Mouse (Mus musculus) testis, adult 2 months (tissue): Measurements from ENCODE around the gene Isl2. TPM values are rescaled to one million over a fixed set of nuclear protein-coding genes. Genes with fewer than 3 reads are reported as not detected.

Source experiments
- H3K27ac ChIP-seq: fragments of 200-500 bp; 2 replicates; pipeline ENCODE4 v1.5.1; 2012; ENCODE audit warnings: low read depth, low read length; ENCODE audit not compliant: control insufficient read depth, insufficient read depth
- H3K27me3 ChIP-seq: fragments of 200-500 bp; 2 replicates; pipeline ENCODE4 v1.6.1; 2012; ENCODE audit warnings: mild to moderate bottlenecking, low read length, moderate library complexity; ENCODE audit not compliant: control insufficient read depth, insufficient read depth
- H3K36me3 ChIP-seq: fragments of 200-500 bp; 2 replicates; pipeline ENCODE4 v1.6.1; 2012; ENCODE audit warnings: mild to moderate bottlenecking, low read length; ENCODE audit not compliant: control insufficient read depth, insufficient read depth
- H3K4me1 ChIP-seq: fragments of 200-500 bp; 2 replicates; pipeline ENCODE4 v1.6.1; 2012; ENCODE audit warnings: low read length; ENCODE audit not compliant: control insufficient read depth, insufficient read depth
- H3K4me3 ChIP-seq: fragments of 200-500 bp; 2 replicates; pipeline ENCODE4 v1.5.1; 2012; ENCODE audit warnings: low read depth, mild to moderate bottlenecking, low read length, moderate library complexity, mixed read lengths; ENCODE audit not compliant: control insufficient read depth
- CTCF ChIP-seq: fragments of 200-500 bp; IDR thresholded peaks from 2 replicates; pipeline ENCODE4 v1.5.1; 2012; ENCODE audit warnings: low read depth, mild to moderate bottlenecking, inconsistent platforms, low read length, moderate library complexity; ENCODE audit not compliant: control insufficient read depth, insufficient read depth, insufficient replicate concordance
- POLR2A ChIP-seq: fragments of 200-500 bp; IDR thresholded peaks from 2 replicates; pipeline ENCODE4 v1.6.1; 2012; ENCODE audit warnings: low read depth, mild to moderate bottlenecking, inconsistent platforms, low read length, moderate library complexity; ENCODE audit not compliant: control insufficient read depth
- polyA plus RNA-seq: library from polyadenylated mRNA; depleted of rRNA; stranded (reverse); fragments of >200 nt; gene quantifications from 2 replicates; pipeline ENCODE4 v1.2.3, GENCODE M21; 2012; rRNA removed

The Isl2 gene
- polyA plus RNA-seq, 1 experiment = 0.43 TPM

- Histone ChIP-seq H3K36me3 (no peaks in the 10 kb centered on the region), H3K27ac (no peak overlapping the region), H3K4me3 (no peak overlapping the region), H3K27me3 (no peaks in the 10 kb centered on the region), H3K4me1 (no peaks in the 10 kb centered on the region)
- no peak for TF ChIP-seq CTCF
Observed at GRCm38 (mm10) chr9:55581414-55581813, 42.9 kb downstream of the Isl2 start.

GRCm38 (mm10) chr9:55586141-55586540 lies 47.7 kb downstream of the Isl2 start:
- TF ChIP-seq CTCF = no peak
- no peak for TF ChIP-seq POLR2A
- Histone ChIP-seq H3K27ac (no peak overlapping the region), H3K27me3 (no peaks in the 10 kb centered on the region), H3K4me1 (no peaks in the 10 kb centered on the region), H3K4me3 (no peak overlapping the region), H3K36me3 (no peaks in the 10 kb centered on the region)

Other genes with a start within 250 kb of the Isl2 start
- gene Nrg4, start 211.8 kb upstream of the Isl2 start, polyA plus RNA-seq = 0.70 and 0.85 TPM in 2 replicates
- gene Tmem266, start 211.8 kb upstream of the Isl2 start, polyA plus RNA-seq = 0.54 and 0.69 TPM in 2 replicates
- 13.7 and 16.7 TPM in 2 replicates for gene Etfa, start 26.4 kb upstream of the Isl2 start, polyA plus RNA-seq